Mouse (Mus musculus) liver, embryonic 14.5 days (tissue): ENCODE results near the gene Gpc6. TPM values are rescaled to one million over a fixed set of nuclear protein-coding genes. Genes with fewer than 3 reads are reported as not detected.
A peak's percentile ranks its signal among the peaks of the same experiment; 100 is the strongest.

ENCODE experiments used
- ATAC-seq: fragments of 200-750 bp; cut with Nextera tagmentation; 2 replicates; pipeline ENCODE4 v1.8.0; 2017; ENCODE audit warnings: moderate number of reproducible peaks, mild to moderate bottlenecking, moderate library complexity; ENCODE audit not compliant: insufficient read depth
- DNase-seq, 3 experiments: peaks; one replicate each; pipeline ENCODE4 v3.0.0-alpha.2; 2012 to 2013; ENCODE audit warnings: low read depth in 3 of 3, low spot score in 3 of 3
- H3K27ac ChIP-seq: fragments of 300-500 bp; sonication (generic); 2 replicates; pipeline ENCODE4 v1.5.1; 2014; ENCODE audit warnings: moderate library complexity, mild to moderate bottlenecking, control low read depth, inconsistent platforms
- H3K27me3 ChIP-seq: fragments of 300-500 bp; sonication (generic); 2 replicates; pipeline ENCODE4 v1.6.1; 2014; ENCODE audit warnings: mild to moderate bottlenecking, low read length, moderate library complexity; ENCODE audit not compliant: control insufficient read depth, insufficient read depth
- H3K36me3 ChIP-seq: fragments of 300-500 bp; sonication (generic); replicated peaks from 2 replicates; pipeline ENCODE4 v1.6.1; 2014; ENCODE audit warnings: low read depth; ENCODE audit not compliant: control insufficient read depth, insufficient read depth
- H3K4me1 ChIP-seq, 2 experiments: fragments of 200-500 bp in 1 of 2; fragments of 300-500 bp in 1 of 2; sonication (generic) in 1 of 2; replicated peaks; 2 replicates each; pipeline ENCODE4 v1.6.1; 2012 to 2014; ENCODE audit warnings: antibody characterized with exemption in 1 of 2, inconsistent platforms in 1 of 2, low read length in 1 of 2; ENCODE audit not compliant: control insufficient read depth in 2 of 2, insufficient read depth in 2 of 2
- H3K4me2 ChIP-seq: fragments of 300-500 bp; sonication (generic); 2 replicates; pipeline ENCODE4 v1.6.1; 2014; ENCODE audit warnings: low read depth, mild to moderate bottlenecking, control low read depth, moderate library complexity
- H3K4me3 ChIP-seq, 2 experiments: fragments of 200-500 bp in 1 of 2; fragments of 300-500 bp in 1 of 2; sonication (generic) in 1 of 2; 2 replicates each; pipeline ENCODE4 v1.5.1; 2012 to 2014; ENCODE audit warnings: low read depth in 2 of 2, low read length in 2 of 2, mild to moderate bottlenecking in 2 of 2, control low read depth in 1 of 2, inconsistent platforms in 1 of 2, moderate library complexity in 1 of 2; ENCODE audit not compliant: insufficient read depth in 1 of 2
- H3K9ac ChIP-seq: fragments of 300-500 bp; sonication (generic); replicated peaks from 2 replicates; pipeline ENCODE4 v1.6.1; 2014; ENCODE audit warnings: mild to moderate bottlenecking, control low read depth, moderate library complexity
- H3K9me3 ChIP-seq: fragments of 300-500 bp; sonication (generic); 2 replicates; pipeline ENCODE4 v1.6.1; 2016; ENCODE audit warnings: low read length, mixed read lengths; ENCODE audit not compliant: control insufficient read depth
- CTCF ChIP-seq: IDR thresholded peaks from 2 replicates; pipeline ENCODE4 v1.5.1; 2016; ENCODE audit warnings: antibody characterized with exemption, low read depth, control low read depth
- EP300 ChIP-seq: IDR thresholded peaks from 2 replicates; pipeline ENCODE4 v1.6.1; 2016; ENCODE audit warnings: antibody characterized with exemption, low read depth
- WGBS: fragments of 180-500 bp; shearing (Covaris S2); extraction: QIAGEN DNeasy Blood & Tissue Kit; methylation state at CpG from one replicate; pipeline ENCODE4 v1.1.7; 2014; ENCODE audit not compliant: insufficient replicate concordance; 5-methylcytosine and 5-hydroxymethylcytosine counted together
- polyA plus RNA-seq, 2 experiments: library from polyadenylated mRNA; depleted of rRNA in 1 of 2; stranded (reverse) in 1 of 2; unstranded in 1 of 2; fragments of >200 nt; fragmentation: Nextera tagmentation in 1 of 2; extraction: Ambion mirVana in 1 of 2; gene quantifications; 2 replicates each; pipeline versions ENCODE4 v1.2.1 to v1.2.3; 2012 to 2014

The Gpc6 gene
- polyA plus RNA-seq, 2 experiments, result 0.97 to 2.3 TPM

- Histone ChIP-seq H3K9me3 (no peaks in the 10 kb centered on the region), H3K4me3 (no peak overlapping the region), H3K27ac (no peak overlapping the region), H3K4me2 (no peak overlapping the region), H3K9ac (no peak overlapping the region), H3K27me3 (no peaks in the 10 kb centered on the region), H3K36me3 (no peaks in the 10 kb centered on the region), H3K4me1 (no peaks in the 10 kb centered on the region)
- ATAC-seq (no peak), DNase-seq (no peak)
- WGBS, result 52% methylated on average over 8 of the region's 8 CpGs
- TF ChIP-seq CTCF (no peak), EP300 (no peak)
These were observed 459.1 kb downstream of the Gpc6 start for GRCm38 (mm10) chr14:117384096-117384770.

GRCm38 (mm10) chr14:117385731-117386270, 460.7 kb downstream of the Gpc6 start:
- no peak for DNase-seq

GRCm38 (mm10) chr14:117390794-117391320, 465.7 kb downstream of the Gpc6 start:
- no peak overlapping the region for H3K4me2 ChIP-seq
- whole genome bisulfite sequencing, result 73% methylated on average over 3 of the region's 3 CpGs
- no peaks in the 10 kb centered on the region for H3K27me3 ChIP-seq
- no peaks in the 10 kb centered on the region for H3K9me3 ChIP-seq
- no peak for TF ChIP-seq CTCF
- no peak for TF ChIP-seq EP300
- no peak for ATAC-seq
- DNase-seq, result no peak
- no peak overlapping the region for H3K4me3 ChIP-seq
- no peak overlapping the region for H3K27ac ChIP-seq
- no peaks in the 10 kb centered on the region for H3K4me1 ChIP-seq
- no peaks in the 10 kb centered on the region for H3K36me3 ChIP-seq
- H3K9ac ChIP-seq, result no peak overlapping the region

More at GRCm38 (mm10) chr14:117385731-117386270, 460.7 kb downstream of the Gpc6 start:
- ATAC-seq, result no peak
- no peak overlapping the region for H3K9ac ChIP-seq
- H3K4me2 ChIP-seq, result no peak overlapping the region
- H3K9me3 ChIP-seq, result no peaks in the 10 kb centered on the region
- no peak overlapping the region for H3K4me3 ChIP-seq
- no peak overlapping the region for H3K27ac ChIP-seq
- no peaks in the 10 kb centered on the region for H3K27me3 ChIP-seq
- H3K4me1 ChIP-seq, result no peaks in the 10 kb centered on the region
- TF ChIP-seq EP300 (no peak), CTCF (no peak)
- H3K36me3 ChIP-seq, result no peaks in the 10 kb centered on the region

- H3K4me1 ChIP-seq, result no peaks in the 10 kb centered on the region
- no peaks in the 10 kb centered on the region for H3K36me3 ChIP-seq
- H3K27ac ChIP-seq, result no peak overlapping the region
- WGBS, result 35% methylated on average over 4 of the region's 4 CpGs
- no peak overlapping the region for H3K9ac ChIP-seq
- no peaks in the 10 kb centered on the region for H3K9me3 ChIP-seq
- no peak overlapping the region for H3K4me2 ChIP-seq
- no peaks in the 10 kb centered on the region for H3K27me3 ChIP-seq
- DNase-seq, result no peak
- TF ChIP-seq CTCF (no peak), EP300 (no peak)
- ATAC-seq, result no peak
- no peak overlapping the region for H3K4me3 ChIP-seq
These were observed 466.3 kb downstream of the Gpc6 start for GRCm38 (mm10) chr14:117391412-117391811.

- Histone ChIP-seq H3K4me3 (no peak overlapping the region), H3K4me2 (no peak overlapping the region), H3K9me3 (no peaks in the 10 kb centered on the region), H3K4me1 (no peaks in the 10 kb centered on the region), H3K27me3 (no peaks in the 10 kb centered on the region), H3K9ac (no peak overlapping the region), H3K27ac (no peak overlapping the region), H3K36me3 (no peaks in the 10 kb centered on the region)
- 20% methylated on average over 3 of the region's 3 CpGs for WGBS
- ATAC-seq, result peak; percentile 86
- no peak for DNase-seq
- TF ChIP-seq EP300, result no peak
- TF ChIP-seq CTCF, result no peak
These were observed 472.1 kb downstream of the Gpc6 start for GRCm38 (mm10) chr14:117397165-117397564.
